Mouse (Mus musculus): ENCODE data around the gene Acly.

Acly gene

GRCm38 (mm10) chr11:100527458-100528374 is at the start of gene Acly:
Acly (minus strand) TSS chr11:100528000.
- in situ Hi-C loops (cut with MboI, MseI), result no loop called here

- in situ Hi-C loops (cut with MboI, MseI), result no loop called here
Observed at GRCm38 (mm10) chr11:100576256-100576655, 48.5 kb upstream of the Acly start.

- in situ Hi-C loops (cut with MboI, MseI), result no loop called here
Observed at GRCm38 (mm10) chr11:100575484-100575855, 47.7 kb upstream of the Acly start.

GRCm38 (mm10) chr11:100574708-100575483 is 47.1 kb upstream of the Acly start, which contains the start of gene Cnp:
Cnp (plus strand) TSS chr11:100574904.
- in situ Hi-C loops (cut with MboI, MseI), result no loop called here

GRCm38 (mm10) chr11:100574188-100574587 is 46.4 kb upstream of the Acly start:
- in situ Hi-C loops (cut with MboI, MseI), result no loop called here

GRCm38 (mm10) chr11:100571202-100571567 is 43.4 kb upstream of the Acly start:
- in situ Hi-C loops (cut with MboI, MseI), result no loop called here

- in situ Hi-C loops (cut with MboI, MseI), result no loop called here
Observed at GRCm38 (mm10) chr11:100570430-100571201, 42.8 kb upstream of the Acly start.

GRCm38 (mm10) chr11:100569789-100570188 is 42.0 kb upstream of the Acly start:
- in situ Hi-C loops (cut with MboI, MseI), result loop anchor here (5.0 kb wide), 2 partner anchors 73 to 138 kb away; no protein-coding TSS in a partner anchor

- in situ Hi-C loops (cut with MboI, MseI), result loop anchor here (5.0 kb wide), 2 partner anchors 74 to 139 kb away; no protein-coding TSS in a partner anchor
Observed at GRCm38 (mm10) chr11:100568692-100569091, 40.9 kb upstream of the Acly start.

- in situ Hi-C loops (cut with MboI, MseI), result loop anchor here (5.0 kb wide), 2 partner anchors 74 to 139 kb away; no protein-coding TSS in a partner anchor
Observed at GRCm38 (mm10) chr11:100567815-100568245, 40.0 kb upstream of the Acly start.

GRCm38 (mm10) chr11:100567229-100567628 is 39.4 kb upstream of the Acly start:
- in situ Hi-C loops (cut with MboI, MseI), result loop anchor here (5.0 kb wide), 2 partner anchors 75 to 140 kb away; no protein-coding TSS in a partner anchor

GRCm38 (mm10) chr11:100564703-100565102 is 36.9 kb upstream of the Acly start:
- in situ Hi-C loops (cut with MboI, MseI), result loop anchor here (5.0 kb wide), 2 partner anchors 78 to 143 kb away; no protein-coding TSS in a partner anchor

GRCm38 (mm10) chr11:100564297-100564696 is 36.5 kb upstream of the Acly start:
- in situ Hi-C loops (cut with MboI, MseI), result no loop called here

GRCm38 (mm10) chr11:100561748-100562147 is 33.9 kb upstream of the Acly start:
- in situ Hi-C loops (cut with MboI, MseI), result no loop called here

GRCm38 (mm10) chr11:100559476-100559875 is 31.7 kb upstream of the Acly start:
- in situ Hi-C loops (cut with MboI, MseI), result loop anchor here (5.0 kb wide), 1 partner anchor 82 kb away; no protein-coding TSS in a partner anchor

GRCm38 (mm10) chr11:100557563-100557962 is 29.8 kb upstream of the Acly start:
- in situ Hi-C loops (cut with MboI, MseI), result loop anchor here (5.0 kb wide), 1 partner anchor 80 kb away; no protein-coding TSS in a partner anchor

- in situ Hi-C loops (cut with MboI, MseI), result loop anchor here (5.0 kb wide), 1 partner anchor 78 kb away; no protein-coding TSS in a partner anchor
Observed at GRCm38 (mm10) chr11:100555583-100555982, 27.8 kb upstream of the Acly start.

GRCm38 (mm10) chr11:100552842-100553241 is 25.0 kb upstream of the Acly start:
- in situ Hi-C loops (cut with MboI, MseI), result no loop called here

GRCm38 (mm10) chr11:100550101-100550500 is 22.3 kb upstream of the Acly start:
- in situ Hi-C loops (cut with MboI, MseI), result no loop called here

- in situ Hi-C loops (cut with MboI, MseI), result no loop called here
Observed at GRCm38 (mm10) chr11:100549466-100549865, 21.7 kb upstream of the Acly start.

GRCm38 (mm10) chr11:100548141-100548540 is 20.3 kb upstream of the Acly start:
- in situ Hi-C loops (cut with MboI, MseI), result no loop called here

Data from regulatory T cell (primary cell).